In genomic region chr17:28760736-28761312, GRCm38 (mm10) we compare ENCODE assay signal across 12 mouse cellular contexts. TPM values are rescaled to one million over a fixed set of nuclear protein-coding genes. Genes with fewer than 3 reads are reported as not detected.
"Had no signal": no experiment of that assay in that cellular context is flagged by ENCODE, and none has a peak within 500 bp of the region (broad histone marks: within the 10 kb centered on the region; RNA-seq: fewer than 3 reads in every experiment).

No protein-coding gene starts in this region.

- ATAC-seq: hindbrain, embryonic 16.5 days; inflammation-experienced regulatory T-cells, adult 6 months; midbrain, embryonic 13.5 days had no signal

- H3K4me3 ChIP-seq: layer of hippocampus, adult 2 months; limb, embryonic 13.5 days; midbrain, embryonic 13.5 days had no signal

- DNase-seq: left cerebral cortex, postnatal 4 days; lung, adult 2 months; lung, postnatal 14 days; right cerebral cortex, adult 18-20 months; right cerebral cortex, postnatal 25 days; thymus, adult 18-20 months; thymus, postnatal 14 days had no signal

- H3K4me1 ChIP-seq: midbrain, embryonic 13.5 days had no signal

- H3K27ac ChIP-seq: layer of hippocampus, adult 2 months; limb, embryonic 13.5 days; midbrain, embryonic 13.5 days had no signal

- H3K27me3 ChIP-seq: limb, embryonic 13.5 days; midbrain, embryonic 13.5 days had no signal

- H3K36me3 ChIP-seq: limb, embryonic 13.5 days; midbrain, embryonic 13.5 days had no signal

- H3K9ac ChIP-seq: limb, embryonic 13.5 days; midbrain, embryonic 13.5 days had no signal

- H3K9me3 ChIP-seq: limb, embryonic 13.5 days; midbrain, embryonic 13.5 days had no signal

- H3K4me2 ChIP-seq: limb, embryonic 13.5 days; midbrain, embryonic 13.5 days had no signal

RNA-seq across cellular contexts. Expression of gene Mapk13, which starts 8.3 kb away (rescaled TPM):
- polyA plus RNA-seq: inflammation-experienced regulatory T-cells, adult 6 months had no signal
